Mouse (Mus musculus) small intestine, adult 2 months (tissue): ENCODE data around the gene Jup.

Source experiments
- CTCF ChIP-seq: fragments of 200-500 bp; IDR thresholded peaks from 2 replicates; pipeline ENCODE4 v1.5.1; 2012; ENCODE audit warnings: low read depth, mild to moderate bottlenecking, control low read depth, inconsistent platforms, low read length, moderate library complexity, mixed read lengths; ENCODE audit not compliant: insufficient replicate concordance, insufficient read length; ENCODE audit errors: extremely low read depth
- POLR2A ChIP-seq: fragments of 200-500 bp; IDR thresholded peaks from 2 replicates; pipeline ENCODE4 v1.6.1; 2012; ENCODE audit warnings: low read depth, mild to moderate bottlenecking, control low read depth, inconsistent platforms, low read length, moderate library complexity

DNA sequence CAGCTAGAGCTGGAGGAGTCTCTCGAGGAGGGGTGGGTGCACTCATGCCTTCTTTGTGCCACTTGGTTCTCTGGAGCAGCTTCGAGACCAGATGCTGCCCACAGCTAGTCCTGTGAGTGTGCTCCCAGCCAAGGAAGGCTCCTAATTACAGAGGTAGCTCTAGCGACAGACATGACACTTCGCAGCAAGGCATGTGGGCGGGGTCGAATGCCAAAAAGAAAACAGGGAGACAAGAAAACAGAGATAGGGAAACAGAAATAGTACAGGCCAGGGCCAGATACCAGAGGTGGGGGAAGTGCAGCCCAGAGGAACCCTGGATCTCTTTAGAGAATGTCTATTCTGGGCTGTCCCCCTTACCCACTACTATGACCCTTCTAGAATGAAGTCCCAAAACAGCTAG, 4.7 kb upstream of the Jup start:
- TF ChIP-seq POLR2A (no peak), CTCF (no peak)
